Mouse (Mus musculus): ENCODE measurements around the gene Klf16. TPM values are rescaled to one million over a fixed set of nuclear protein-coding genes. Genes with fewer than 3 reads are reported as not detected.

The Klf16 gene
- polyA plus RNA-seq, 1 experiment = 31.0 TPM

DNA sequence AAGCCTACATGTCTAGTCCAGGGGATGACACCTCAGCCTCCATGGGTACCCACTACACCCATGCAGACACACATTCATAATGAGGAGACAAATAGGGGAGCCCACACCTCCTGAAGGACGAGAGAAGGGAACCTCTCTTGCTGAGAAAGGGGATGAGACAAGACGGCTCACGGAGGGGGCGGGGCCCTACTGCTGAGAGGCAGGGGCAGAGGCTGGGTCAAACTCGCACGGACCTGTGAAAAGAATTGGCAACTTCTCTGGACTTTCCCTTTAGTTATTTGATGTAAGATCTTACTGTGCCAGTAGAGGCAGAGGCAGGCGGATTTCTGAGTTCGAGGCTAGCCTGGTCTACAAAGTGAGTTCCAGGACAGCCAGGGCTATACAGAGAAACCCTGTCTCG is 24.8 kb downstream of the Klf16 start:
- no peak for DNase-seq

DNA sequence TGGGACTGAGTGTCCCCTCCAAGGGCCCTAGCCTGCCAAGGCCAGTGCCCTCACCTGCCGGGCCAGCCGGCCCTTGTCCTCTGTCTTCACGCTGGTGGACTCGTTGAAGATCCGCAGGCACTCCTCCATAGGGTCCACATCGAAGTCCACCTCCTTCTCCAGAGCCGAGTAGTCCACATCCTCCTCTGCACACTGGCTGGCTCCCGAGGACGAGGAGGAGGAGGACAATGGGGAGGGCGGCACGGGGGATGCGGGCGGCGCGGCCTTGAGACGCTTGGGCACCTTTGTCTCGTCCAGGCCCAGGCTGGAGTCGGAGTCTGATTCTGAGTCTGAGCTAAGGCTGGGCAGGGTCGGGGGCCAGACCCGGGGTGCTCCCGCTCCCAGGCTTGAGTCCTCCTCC is 27.8 kb downstream of the Klf16 start:
- DNase-seq = no peak
- H3K36me3 ChIP-seq (ENCODE audit: control insufficient read depth, insufficient read depth, low read length) = peaks cover 44% of the 10 kb centered on the region
- no peak for TF ChIP-seq POLR2A (IDR thresholded peaks at IDR 0.05; ENCODE audit: control insufficient read depth, extremely low read depth, insufficient read depth, low read length, poor library complexity)
- no peak for TF ChIP-seq CTCF (IDR thresholded peaks at IDR 0.05; ENCODE audit: borderline replicate concordance, control insufficient read depth, extremely low read depth, insufficient read depth, low read length, poor library complexity)
- no peak overlapping the region for H3K27ac ChIP-seq (ENCODE audit: control insufficient read depth, insufficient read depth, low read length)
- no peaks in the 10 kb centered on the region for H3K27me3 ChIP-seq (ENCODE audit: control insufficient read depth, insufficient read depth, low read length)
- 95% methylated on average over 21 of the region's 21 CpGs for WGBS
- H3K4me1 ChIP-seq (replicated peaks; ENCODE audit: control insufficient read depth, insufficient read depth, low read length) = peaks cover 3% of the 10 kb centered on the region; the same call in 1 of the 2 replicates
- no peak overlapping the region for H3K4me3 ChIP-seq (ENCODE audit: control insufficient read depth, insufficient read depth, low read length)

More for the DNA sequence above, 24.8 kb downstream of the Klf16 start:
- Histone ChIP-seq H3K27me3 (ENCODE audit: control insufficient read depth, insufficient read depth, low read length) (no peaks in the 10 kb centered on the region), H3K4me3 (ENCODE audit: control insufficient read depth, insufficient read depth, low read length) (no peak overlapping the region), H3K36me3 (ENCODE audit: control insufficient read depth, insufficient read depth, low read length) (peaks cover 24% of the 10 kb centered on the region), H3K27ac (ENCODE audit: control insufficient read depth, insufficient read depth, low read length) (no peak overlapping the region), H3K4me1 (replicated peaks; ENCODE audit: control insufficient read depth, insufficient read depth, low read length) (peaks cover 11% of the 10 kb centered on the region)
- 91% methylated on average over 9 of the region's 9 CpGs for WGBS
- TF ChIP-seq CTCF (IDR thresholded peaks at IDR 0.05; ENCODE audit: borderline replicate concordance, control insufficient read depth, extremely low read depth, insufficient read depth, low read length, poor library complexity) = no peak
- no peak for TF ChIP-seq POLR2A (IDR thresholded peaks at IDR 0.05; ENCODE audit: control insufficient read depth, extremely low read depth, insufficient read depth, low read length, poor library complexity)

DNA sequence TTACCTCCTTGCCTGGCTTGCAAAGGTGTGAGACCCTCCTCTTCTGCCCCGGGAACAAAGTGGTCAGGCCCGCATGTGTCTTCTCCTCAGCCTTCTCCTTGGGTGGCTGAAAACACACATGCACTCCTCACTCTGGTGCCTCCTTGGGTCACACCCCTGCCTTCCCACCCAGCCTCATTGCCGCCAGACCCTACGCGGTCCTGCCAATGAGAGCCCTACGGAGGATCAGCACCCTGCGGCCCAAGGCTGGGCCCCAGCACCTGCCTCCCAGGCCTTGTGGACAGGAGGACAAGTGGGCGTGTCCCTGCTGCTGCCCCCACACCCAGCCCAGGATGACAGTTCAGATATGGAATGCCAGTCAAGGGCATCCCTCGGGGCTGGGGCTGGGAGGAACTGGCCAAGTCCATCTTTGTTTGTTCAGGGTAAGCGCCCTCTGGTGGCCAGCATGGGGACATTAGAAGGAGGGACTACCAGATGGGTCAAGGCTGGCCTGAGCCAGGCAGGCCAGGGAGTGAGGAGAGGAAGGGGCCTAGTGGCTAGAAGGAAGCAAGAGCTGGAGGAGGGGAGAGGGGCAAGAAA is 28.6 kb downstream of the Klf16 start:
- peaks cover 3% of the 10 kb centered on the region; the same call in 1 of the 2 replicates for H3K4me1 ChIP-seq (replicated peaks; ENCODE audit: control insufficient read depth, insufficient read depth, low read length)
- peak; percentile 31 for DNase-seq
- 87% methylated on average over 10 of the region's 10 CpGs for WGBS
- peaks cover 51% of the 10 kb centered on the region for H3K36me3 ChIP-seq (ENCODE audit: control insufficient read depth, insufficient read depth, low read length)
- TF ChIP-seq POLR2A (IDR thresholded peaks at IDR 0.05; ENCODE audit: control insufficient read depth, extremely low read depth, insufficient read depth, low read length, poor library complexity) (no peak), CTCF (IDR thresholded peaks at IDR 0.05; ENCODE audit: borderline replicate concordance, control insufficient read depth, extremely low read depth, insufficient read depth, low read length, poor library complexity) (peak; percentile 88; the same call in 1 of the 2 replicates)
- no peaks in the 10 kb centered on the region for H3K27me3 ChIP-seq (ENCODE audit: control insufficient read depth, insufficient read depth, low read length)
- H3K27ac ChIP-seq (ENCODE audit: control insufficient read depth, insufficient read depth, low read length) = no peak overlapping the region
- H3K4me3 ChIP-seq (ENCODE audit: control insufficient read depth, insufficient read depth, low read length) = no peak overlapping the region

DNA sequence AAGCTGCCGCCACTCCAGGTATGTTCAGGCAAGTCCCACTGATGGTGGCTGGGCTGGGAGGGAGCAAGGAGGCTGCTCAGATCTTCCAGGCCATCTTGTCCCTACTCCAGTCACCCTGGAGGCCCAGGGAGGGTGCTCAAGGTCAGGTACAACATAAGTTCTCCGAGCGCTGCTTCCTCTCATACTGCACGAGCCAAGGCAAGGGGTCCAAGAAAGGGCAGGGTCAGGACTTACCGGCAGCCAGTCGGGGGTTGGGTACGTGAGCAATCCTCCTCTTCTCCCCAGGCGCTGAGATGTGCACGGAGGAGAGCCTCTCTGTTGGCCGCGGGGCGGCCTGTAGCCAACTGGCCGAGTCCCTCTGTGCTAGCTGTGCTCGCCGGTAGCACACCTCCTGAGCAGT is 29.6 kb downstream of the Klf16 start:
- no peak for DNase-seq
- TF ChIP-seq CTCF (IDR thresholded peaks at IDR 0.05; ENCODE audit: borderline replicate concordance, control insufficient read depth, extremely low read depth, insufficient read depth, low read length, poor library complexity) = no peak
- TF ChIP-seq POLR2A (IDR thresholded peaks at IDR 0.05; ENCODE audit: control insufficient read depth, extremely low read depth, insufficient read depth, low read length, poor library complexity) = no peak
- Histone ChIP-seq H3K27me3 (ENCODE audit: control insufficient read depth, insufficient read depth, low read length) (no peaks in the 10 kb centered on the region), H3K36me3 (ENCODE audit: control insufficient read depth, insufficient read depth, low read length) (peaks cover 61% of the 10 kb centered on the region), H3K27ac (ENCODE audit: control insufficient read depth, insufficient read depth, low read length) (no peak overlapping the region), H3K4me1 (replicated peaks; ENCODE audit: control insufficient read depth, insufficient read depth, low read length) (peaks cover 3% of the 10 kb centered on the region; the same call in 1 of the 2 replicates), H3K4me3 (ENCODE audit: control insufficient read depth, insufficient read depth, low read length) (no peak overlapping the region)
- 95% methylated on average over 15 of the region's 15 CpGs for WGBS

DNA sequence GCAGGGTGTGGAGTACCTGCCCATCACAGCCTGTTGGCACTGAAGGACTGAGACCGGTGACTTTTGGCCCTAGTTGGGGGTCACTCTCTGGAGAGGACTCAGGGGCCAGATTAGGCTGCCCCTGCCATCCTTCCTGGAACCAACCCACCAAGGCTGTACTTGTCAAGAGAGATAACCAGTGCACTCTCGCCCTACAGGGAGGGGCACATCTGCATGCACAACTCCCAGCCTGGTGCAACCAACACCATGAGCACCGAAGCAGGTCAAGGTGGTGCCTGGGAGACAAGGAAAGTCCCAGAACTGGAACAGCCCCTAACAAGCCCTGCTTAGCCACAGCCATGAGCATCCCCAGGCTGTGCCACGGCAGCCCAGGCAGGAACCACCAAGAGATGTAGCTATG is 30.2 kb downstream of the Klf16 start:
- Histone ChIP-seq H3K36me3 (ENCODE audit: control insufficient read depth, insufficient read depth, low read length) (peaks cover 64% of the 10 kb centered on the region), H3K4me1 (replicated peaks; ENCODE audit: control insufficient read depth, insufficient read depth, low read length) (peaks cover 3% of the 10 kb centered on the region; the same call in 1 of the 2 replicates)
- DNase-seq = no peak

DNA sequence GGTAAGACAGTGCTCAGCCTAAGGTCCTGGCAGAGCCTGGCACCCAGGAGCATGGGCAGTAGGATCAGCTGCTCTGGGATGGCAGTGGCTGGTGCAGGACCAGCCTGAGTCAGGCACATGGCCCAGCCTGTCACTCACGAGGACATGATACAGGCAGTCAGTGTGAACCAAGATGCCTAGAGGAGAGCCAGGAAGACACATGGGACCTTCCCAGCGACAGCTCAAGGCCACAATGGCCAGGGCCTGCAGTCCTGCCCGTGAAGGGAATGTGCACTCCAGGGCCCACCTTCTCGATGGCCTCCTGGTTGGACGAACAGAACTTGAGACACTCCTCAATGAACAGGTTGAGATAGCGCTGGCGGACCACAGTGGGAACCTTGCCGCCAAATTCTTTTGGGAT is 31.5 kb downstream of the Klf16 start:
- no peak for DNase-seq
- TF ChIP-seq CTCF (IDR thresholded peaks at IDR 0.05; ENCODE audit: borderline replicate concordance, control insufficient read depth, extremely low read depth, insufficient read depth, low read length, poor library complexity) = no peak
- no peak for TF ChIP-seq POLR2A (IDR thresholded peaks at IDR 0.05; ENCODE audit: control insufficient read depth, extremely low read depth, insufficient read depth, low read length, poor library complexity)
- Histone ChIP-seq H3K27me3 (ENCODE audit: control insufficient read depth, insufficient read depth, low read length) (no peaks in the 10 kb centered on the region), H3K4me1 (replicated peaks; ENCODE audit: control insufficient read depth, insufficient read depth, low read length) (peaks cover 3% of the 10 kb centered on the region; the same call in 1 of the 2 replicates), H3K4me3 (ENCODE audit: control insufficient read depth, insufficient read depth, low read length) (no peak overlapping the region), H3K36me3 (ENCODE audit: control insufficient read depth, insufficient read depth, low read length) (peaks cover 67% of the 10 kb centered on the region), H3K27ac (ENCODE audit: control insufficient read depth, insufficient read depth, low read length) (no peak overlapping the region)
- 92% methylated on average over 8 of the region's 8 CpGs for WGBS

More for the DNA sequence above, 30.2 kb downstream of the Klf16 start:
- WGBS = 98% methylated on average over 4 of the region's 4 CpGs
- Histone ChIP-seq H3K4me3 (ENCODE audit: control insufficient read depth, insufficient read depth, low read length) (no peak overlapping the region), H3K27me3 (ENCODE audit: control insufficient read depth, insufficient read depth, low read length) (no peaks in the 10 kb centered on the region), H3K27ac (ENCODE audit: control insufficient read depth, insufficient read depth, low read length) (no peak overlapping the region)
- TF ChIP-seq POLR2A (IDR thresholded peaks at IDR 0.05; ENCODE audit: control insufficient read depth, extremely low read depth, insufficient read depth, low read length, poor library complexity) (no peak), CTCF (IDR thresholded peaks at IDR 0.05; ENCODE audit: borderline replicate concordance, control insufficient read depth, extremely low read depth, insufficient read depth, low read length, poor library complexity) (no peak)

Data from thymus, adult 2 months (tissue).